Mouse (Mus musculus): ENCODE results near the gene Gbf1.
"Not testable (repeated sequence)": the region's sequence is repeated elsewhere in the genome, so short reads cannot be mapped to it uniquely, and the experiment has no call there.

Gene Gbf1

GRCm38 (mm10) chr19:46152127-46152803, at the start of gene Gbf1:
Gene Gbf1 (plus strand): TSS chr19:46152509.
- peak; percentile 100 for DNase-seq (ENCODE audit: low read depth, low spot score)

GRCm38 (mm10) chr19:46103437-46104186, 48.7 kb upstream of the Gbf1 start:
- no peak for DNase-seq (ENCODE audit: low read depth, low spot score)

GRCm38 (mm10) chr19:46104187-46104557, 48.1 kb upstream of the Gbf1 start:
- DNase-seq (ENCODE audit: low read depth, low spot score), result no peak

GRCm38 (mm10) chr19:46110214-46110613, 42.1 kb upstream of the Gbf1 start:
- DNase-seq (ENCODE audit: low read depth, low spot score), result peak; percentile 25

- no peak for DNase-seq (ENCODE audit: low read depth, low spot score)
Observed at GRCm38 (mm10) chr19:46110781-46111180, 41.5 kb upstream of the Gbf1 start.

GRCm38 (mm10) chr19:46114617-46115016, 37.7 kb upstream of the Gbf1 start:
- DNase-seq (ENCODE audit: low read depth, low spot score), result peak; percentile 48

GRCm38 (mm10) chr19:46119458-46119857, 32.9 kb upstream of the Gbf1 start:
- DNase-seq (ENCODE audit: low read depth, low spot score), result no peak

GRCm38 (mm10) chr19:46120872-46121271, 31.4 kb upstream of the Gbf1 start:
- DNase-seq (ENCODE audit: low read depth, low spot score), result no peak

GRCm38 (mm10) chr19:46123876-46124275, 28.4 kb upstream of the Gbf1 start:
- no peak for DNase-seq (ENCODE audit: low read depth, low spot score)

GRCm38 (mm10) chr19:46124651-46125050, 27.7 kb upstream of the Gbf1 start:
- no peak for DNase-seq (ENCODE audit: low read depth, low spot score)

- DNase-seq (ENCODE audit: low read depth, low spot score), result no peak
Observed at GRCm38 (mm10) chr19:46126301-46126700, 26.0 kb upstream of the Gbf1 start.

GRCm38 (mm10) chr19:46129737-46130136, 22.6 kb upstream of the Gbf1 start:
- not testable (repeated sequence) for DNase-seq (ENCODE audit: low read depth, low spot score)

GRCm38 (mm10) chr19:46131283-46131682, 21.0 kb upstream of the Gbf1 start:
- DNase-seq (ENCODE audit: low read depth, low spot score), result no peak

- DNase-seq (ENCODE audit: low read depth, low spot score), result peak; percentile 53
Observed at GRCm38 (mm10) chr19:46131694-46132525, 20.4 kb upstream of the Gbf1 start, which contains the start of gene Elovl3. Gene Elovl3 (plus strand): TSS chr19:46131897.

GRCm38 (mm10) chr19:46132577-46132976, 19.7 kb upstream of the Gbf1 start:
- no peak for DNase-seq (ENCODE audit: low read depth, low spot score)

GRCm38 (mm10) chr19:46135297-46135696, 17.0 kb upstream of the Gbf1 start:
- peak; percentile 87 for DNase-seq (ENCODE audit: low read depth, low spot score)

GRCm38 (mm10) chr19:46135789-46136638, 16.3 kb upstream of the Gbf1 start:
- DNase-seq (ENCODE audit: low read depth, low spot score), result peak; percentile 65

GRCm38 (mm10) chr19:46136639-46137580, 15.4 kb upstream of the Gbf1 start:
- peak; percentile 88 for DNase-seq (ENCODE audit: low read depth, low spot score)

- DNase-seq (ENCODE audit: low read depth, low spot score), result no peak
Observed at GRCm38 (mm10) chr19:46140324-46140723, 12.0 kb upstream of the Gbf1 start.

- DNase-seq (ENCODE audit: low read depth, low spot score), result no peak
Observed at GRCm38 (mm10) chr19:46141091-46141490, 11.2 kb upstream of the Gbf1 start.
